Comparison of ENCODE assay signal across 10 mouse cellular contexts in the genomic region with DNA sequence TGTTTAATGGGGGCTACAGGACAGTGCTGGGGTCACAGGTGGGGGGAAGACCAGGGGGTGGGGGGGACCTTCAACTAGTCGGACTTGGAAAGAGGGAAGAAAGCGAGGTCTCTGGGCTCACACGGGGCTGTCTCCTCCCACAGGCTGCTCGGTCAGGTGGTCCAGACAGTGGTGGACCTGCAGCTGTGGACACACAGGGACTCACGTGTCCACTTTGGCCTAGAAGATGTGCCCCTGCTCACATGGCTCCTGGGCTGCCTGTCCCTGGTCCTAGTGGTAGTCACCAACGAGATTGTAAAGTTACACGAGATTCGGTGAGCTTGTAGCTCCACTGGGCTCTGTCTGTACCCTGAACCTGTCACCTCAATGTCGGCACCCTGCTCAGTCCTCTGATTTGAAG.
"Had no signal": no experiment of that assay in that cellular context is flagged by ENCODE, and none has a peak within 500 bp of the region (broad histone marks: within the 10 kb centered on the region; RNA-seq: fewer than 3 reads in every experiment).

No protein-coding gene starts in this region.

- H3K9ac ChIP-seq: liver, embryonic 15.5 days; neural tube, embryonic 12.5 days had no signal

- H3K4me1 ChIP-seq: limb, embryonic 10.5 days; midbrain, embryonic 10.5 days; neural tube, embryonic 12.5 days had no signal

- H3K27me3 ChIP-seq: liver, embryonic 15.5 days; neural tube, embryonic 12.5 days had no signal

- H3K4me2 ChIP-seq: liver, embryonic 15.5 days; neural tube, embryonic 12.5 days had no signal

- H3K9me3 ChIP-seq: limb, embryonic 10.5 days; liver, embryonic 15.5 days; midbrain, embryonic 10.5 days; neural tube, embryonic 12.5 days had no signal

- DNase-seq: kidney, adult 18-20 months; kidney, postnatal 14 days; midbrain, embryonic 14.5 days; thymus, adult 18-20 months; thymus, postnatal 25 days had no signal

- H3K27ac ChIP-seq: left cerebral cortex, adult 2 months; limb, embryonic 10.5 days; midbrain, embryonic 10.5 days; neural tube, embryonic 12.5 days had no signal

- H3K4me3 ChIP-seq: left cerebral cortex, adult 2 months; limb, embryonic 10.5 days; liver, embryonic 15.5 days; midbrain, embryonic 10.5 days; neural tube, embryonic 12.5 days had no signal
